Mouse (Mus musculus) heart, embryonic 11.5 days (tissue): ENCODE measurements around the gene Cpa5. TPM values are rescaled to one million over a fixed set of nuclear protein-coding genes. Genes with fewer than 3 reads are reported as not detected.

Experiments
- ATAC-seq: fragments of 200-750 bp; cut with Nextera tagmentation; replicated peaks from 2 replicates; pipeline ENCODE4 v1.8.0; 2017; ENCODE audit warnings: moderate library complexity; ENCODE audit not compliant: insufficient number of reproducible peaks, low FRiP score, low TSS enrichment
- H3K27ac ChIP-seq: fragments of 300-500 bp; sonication (generic); 2 replicates; pipeline ENCODE4 v1.5.1; 2014; ENCODE audit warnings: mild to moderate bottlenecking, low read depth, low read length
- H3K27me3 ChIP-seq: fragments of 300-500 bp; sonication (generic); 2 replicates; pipeline ENCODE4 v1.6.1; 2014; ENCODE audit warnings: mild to moderate bottlenecking, low read length, mixed read lengths; ENCODE audit not compliant: control insufficient read depth, insufficient read depth
- H3K36me3 ChIP-seq: fragments of 300-500 bp; sonication (generic); 2 replicates; pipeline ENCODE4 v1.6.1; 2014; ENCODE audit warnings: mild to moderate bottlenecking, low read length, moderate library complexity, mixed read lengths; ENCODE audit not compliant: control insufficient read depth, insufficient read depth
- H3K4me1 ChIP-seq: fragments of 300-500 bp; sonication (generic); 2 replicates; pipeline ENCODE4 v1.6.1; 2014; ENCODE audit warnings: low read length; ENCODE audit not compliant: control insufficient read depth, insufficient read depth
- H3K4me2 ChIP-seq: fragments of 300-500 bp; sonication (generic); 2 replicates; pipeline ENCODE4 v1.6.1; 2014; ENCODE audit warnings: mild to moderate bottlenecking, moderate library complexity
- H3K4me3 ChIP-seq: fragments of 300-500 bp; sonication (generic); 2 replicates; pipeline ENCODE4 v1.5.1; 2014; ENCODE audit warnings: low read depth, low read length
- H3K9ac ChIP-seq: fragments of 300-500 bp; sonication (generic); 2 replicates; pipeline ENCODE4 v1.6.1; 2014; ENCODE audit warnings: mild to moderate bottlenecking, low read depth, low read length, moderate library complexity
- H3K9me3 ChIP-seq: fragments of 300-500 bp; sonication (generic); replicated peaks from 2 replicates; pipeline ENCODE4 v1.6.1; 2016; ENCODE audit warnings: low read length; ENCODE audit not compliant: control insufficient read depth
- WGBS: fragments of 180-500 bp; shearing (Covaris S2); extraction: QIAGEN DNeasy Blood & Tissue Kit; methylation state at CpG from one replicate; pipeline ENCODE4 v1.1.7; 2014; ENCODE audit not compliant: insufficient replicate concordance; 5-methylcytosine and 5-hydroxymethylcytosine counted together
- polyA plus RNA-seq: library from polyadenylated mRNA; unstranded; fragments of >200 nt; fragmentation: Nextera tagmentation; extraction: Ambion mirVana; gene quantifications from 2 replicates; pipeline ENCODE4 v1.2.1, GENCODE M21; 2014

Gene Cpa5
- polyA plus RNA-seq, 1 experiment from 2014 or later, result 1.4 TPM

DNA sequence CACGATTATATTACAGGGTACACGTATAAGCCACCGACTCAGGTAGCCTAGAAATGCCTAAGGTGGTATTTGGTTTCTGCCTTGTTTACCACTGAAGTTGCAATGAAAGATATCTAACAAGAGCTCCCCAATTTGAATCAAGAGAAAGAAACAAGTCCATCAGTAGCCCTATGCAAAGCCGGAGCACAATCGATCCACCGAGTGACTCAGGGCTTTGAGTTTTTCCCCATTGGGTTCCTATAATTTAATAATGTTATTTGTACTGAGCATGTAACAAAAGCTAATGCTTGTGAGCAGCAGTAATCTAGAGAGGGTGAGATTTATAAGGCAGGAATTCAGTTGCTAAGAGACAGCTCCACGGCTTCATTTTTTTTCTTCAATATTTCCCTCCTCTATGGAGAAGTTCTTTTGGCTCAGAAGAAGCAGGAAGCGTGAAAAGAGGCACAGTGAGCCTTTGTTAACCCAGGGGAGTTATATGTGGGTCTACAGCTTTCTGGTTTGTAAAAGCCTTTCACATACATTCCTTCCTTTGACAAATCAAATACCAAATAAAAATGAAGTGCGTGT, 64.0 kb downstream of the Cpa5 start:
- peaks cover 39% of the 10 kb centered on the region for H3K4me1 ChIP-seq
- H3K27ac ChIP-seq, result peak overlapping the region; percentile 81
- no peaks in the 10 kb centered on the region for H3K27me3 ChIP-seq
- H3K9ac ChIP-seq, result no peak overlapping the region
- H3K36me3 ChIP-seq, result no peaks in the 10 kb centered on the region
- H3K9me3 ChIP-seq, result no peaks in the 10 kb centered on the region
- no peak overlapping the region for H3K4me2 ChIP-seq
- ATAC-seq, result no peak
- 66% methylated on average over 9 of the region's 9 CpGs for whole genome bisulfite sequencing
- H3K4me3 ChIP-seq, result no peak overlapping the region

DNA sequence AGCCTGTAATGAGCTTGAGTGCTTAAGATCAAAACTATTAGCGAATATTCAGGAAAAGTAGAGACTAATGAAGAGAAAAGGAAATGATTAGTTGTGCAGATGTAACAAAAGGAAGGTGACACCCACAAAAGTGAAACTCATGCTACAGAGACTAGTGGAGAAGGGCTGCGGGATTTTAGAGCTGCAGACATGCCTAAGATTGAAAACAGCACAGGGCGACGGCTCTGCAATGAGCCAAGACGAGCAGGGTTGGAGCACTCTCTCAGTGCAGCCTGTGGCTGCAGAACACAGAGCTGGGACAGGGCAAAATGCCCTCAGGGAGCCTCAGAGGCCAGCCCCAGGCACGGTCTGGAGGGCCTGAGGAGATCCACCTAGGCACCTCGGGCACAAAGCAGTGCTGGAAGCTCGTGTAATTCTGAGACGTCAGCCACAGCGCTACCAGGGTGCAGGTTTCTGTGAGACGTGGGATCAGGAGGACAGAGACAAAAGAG, 64.5 kb downstream of the Cpa5 start:
- no peak overlapping the region for H3K4me3 ChIP-seq
- H3K27me3 ChIP-seq, result no peaks in the 10 kb centered on the region

DNA sequence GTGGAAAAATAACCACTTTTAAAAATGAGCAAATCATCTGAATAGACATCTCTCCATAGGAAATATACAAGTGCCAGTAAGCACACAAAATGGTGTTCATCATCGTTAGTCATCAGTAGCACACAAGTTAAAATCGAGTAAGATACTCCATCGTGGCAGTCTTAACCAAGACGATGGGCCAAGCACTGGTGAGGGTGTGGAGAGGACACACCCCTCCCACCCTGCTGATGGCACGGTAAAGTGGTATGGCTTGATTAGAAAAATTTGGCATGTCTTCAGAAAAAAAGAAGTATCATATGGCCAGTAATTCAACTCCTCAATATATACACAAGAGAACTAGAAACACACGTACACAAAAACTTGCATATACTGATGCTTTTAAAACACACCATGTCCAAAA, 65.7 kb downstream of the Cpa5 start:
- H3K4me3 ChIP-seq, result no peak overlapping the region
- no peak overlapping the region for H3K9ac ChIP-seq
- no peak overlapping the region for H3K4me2 ChIP-seq
- 80% methylated on average over 6 of the region's 6 CpGs for WGBS
- no peak overlapping the region for H3K27ac ChIP-seq
- no peak for ATAC-seq
- H3K27me3 ChIP-seq, result no peaks in the 10 kb centered on the region
- H3K4me1 ChIP-seq, result peaks cover 39% of the 10 kb centered on the region
- no peaks in the 10 kb centered on the region for H3K9me3 ChIP-seq
- H3K36me3 ChIP-seq, result no peaks in the 10 kb centered on the region

More for the DNA sequence above, 64.5 kb downstream of the Cpa5 start:
- Histone ChIP-seq H3K4me1 (peaks cover 39% of the 10 kb centered on the region), H3K27ac (peak overlapping the region; percentile 81), H3K9ac (peak overlapping the region; percentile 6), H3K4me2 (peak overlapping the region; percentile 14), H3K36me3 (no peaks in the 10 kb centered on the region), H3K9me3 (no peaks in the 10 kb centered on the region)
- WGBS, result 26% methylated on average over 11 of the region's 11 CpGs
- no peak for ATAC-seq

DNA sequence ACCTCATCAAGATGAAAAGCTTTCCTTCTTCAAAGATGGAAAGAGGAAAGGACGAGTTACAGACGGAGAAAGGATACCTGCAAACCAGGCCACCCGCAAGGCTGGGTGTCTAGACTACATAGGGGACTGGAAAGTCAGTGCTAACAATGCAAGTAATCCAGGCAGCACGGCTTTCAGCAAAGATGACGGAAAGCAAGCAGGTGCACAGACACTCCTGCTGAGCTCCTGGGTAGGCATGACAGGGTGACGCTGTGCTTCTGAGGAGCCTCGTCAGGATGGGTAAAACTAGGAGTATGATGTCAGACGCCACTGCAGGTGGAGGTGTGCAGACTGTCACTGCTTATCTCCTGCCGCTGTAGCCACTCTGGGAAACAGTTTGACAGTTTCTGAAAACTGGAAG, 66.8 kb downstream of the Cpa5 start:
- Histone ChIP-seq H3K4me2 (no peak overlapping the region), H3K27me3 (no peaks in the 10 kb centered on the region), H3K27ac (no peak overlapping the region), H3K9ac (no peak overlapping the region), H3K36me3 (no peaks in the 10 kb centered on the region), H3K4me3 (no peak overlapping the region), H3K9me3 (no peaks in the 10 kb centered on the region), H3K4me1 (peaks cover 40% of the 10 kb centered on the region)
- WGBS, result 63% methylated on average over 9 of the region's 9 CpGs
- ATAC-seq, result no peak

DNA sequence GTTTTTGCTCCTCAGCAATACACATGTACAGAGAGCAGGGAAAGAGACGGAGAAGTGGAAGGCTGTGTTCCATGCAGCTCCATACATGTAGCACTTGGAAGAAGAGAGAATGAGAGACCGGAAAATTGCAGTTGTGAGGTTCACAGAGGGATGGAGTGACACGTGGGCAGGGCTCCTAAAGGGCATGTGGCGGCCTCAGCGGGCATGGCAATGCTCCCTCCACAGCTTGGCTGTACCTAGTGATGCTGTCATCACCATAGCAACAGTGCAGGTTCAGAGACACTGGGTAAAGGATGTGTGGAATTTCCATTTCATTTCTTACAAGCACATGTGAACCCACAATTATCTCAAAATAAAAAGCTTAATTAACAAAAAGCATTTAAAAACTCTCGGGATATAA, 67.7 kb downstream of the Cpa5 start:
- no peak overlapping the region for H3K9ac ChIP-seq
- WGBS, result 81% methylated on average over 6 of the region's 6 CpGs
- H3K36me3 ChIP-seq, result no peaks in the 10 kb centered on the region
- no peak for ATAC-seq
- H3K4me2 ChIP-seq, result no peak overlapping the region
- 0 out of 2 replicates have a peak overlapping the region, but pooled peaks have one; percentile 4 for H3K27ac ChIP-seq
- no peaks in the 10 kb centered on the region for H3K9me3 ChIP-seq
- no peaks in the 10 kb centered on the region for H3K27me3 ChIP-seq
- H3K4me3 ChIP-seq, result no peak overlapping the region
- peaks cover 38% of the 10 kb centered on the region for H3K4me1 ChIP-seq

DNA sequence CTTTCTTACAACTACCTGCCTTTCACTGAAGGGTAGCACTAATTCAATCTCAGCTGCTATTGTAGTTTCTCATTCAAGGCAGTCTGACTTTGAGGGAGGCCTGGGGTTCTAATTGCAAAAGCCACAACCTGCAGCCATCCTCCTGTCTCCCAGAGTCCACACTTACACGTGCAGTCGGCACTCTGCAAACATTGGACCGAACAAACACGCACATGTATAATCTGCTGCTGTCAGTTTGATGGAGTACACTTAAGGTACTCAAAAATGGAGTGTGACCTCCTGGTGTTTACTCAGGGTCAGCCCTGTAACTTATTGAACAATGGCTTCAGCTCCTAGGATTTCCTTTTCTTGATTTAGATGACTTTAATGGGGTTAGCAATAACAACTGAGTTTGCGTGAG, 68.8 kb downstream of the Cpa5 start:
- Histone ChIP-seq H3K4me2 (no peak overlapping the region), H3K4me1 (peaks cover 28% of the 10 kb centered on the region), H3K4me3 (no peak overlapping the region), H3K9me3 (no peaks in the 10 kb centered on the region), H3K36me3 (no peaks in the 10 kb centered on the region), H3K27me3 (no peaks in the 10 kb centered on the region), H3K9ac (no peak overlapping the region), H3K27ac (no peak overlapping the region)
- 40% methylated on average over 5 of the region's 5 CpGs for WGBS
- no peak for ATAC-seq

DNA sequence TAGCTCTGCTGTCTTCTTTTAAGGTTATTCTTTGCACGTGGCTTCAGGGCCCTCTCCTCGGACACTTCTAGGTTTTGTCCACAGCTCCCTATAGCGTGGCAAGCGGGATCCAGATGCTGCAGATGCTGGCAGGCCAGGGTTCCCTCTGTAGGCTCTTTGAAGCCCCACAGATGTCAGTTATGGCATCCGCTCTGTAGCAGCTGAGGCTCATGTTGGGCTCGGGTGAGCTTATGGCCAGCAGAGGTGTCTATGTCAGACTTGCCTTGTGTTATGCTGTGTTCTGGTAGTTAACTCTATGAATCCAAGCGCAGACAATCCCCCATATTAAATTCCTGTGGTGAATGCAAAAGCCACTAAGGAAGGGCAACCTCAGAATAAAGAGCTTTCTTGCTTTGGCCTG, 69.6 kb downstream of the Cpa5 start:
- H3K4me2 ChIP-seq, result no peak overlapping the region
- no peak overlapping the region for H3K4me3 ChIP-seq
- H3K36me3 ChIP-seq, result no peaks in the 10 kb centered on the region
- WGBS, result 68% methylated on average over 7 of the region's 7 CpGs
- no peak overlapping the region for H3K9ac ChIP-seq
- ATAC-seq, result no peak
- no peak overlapping the region for H3K27ac ChIP-seq
- no peaks in the 10 kb centered on the region for H3K27me3 ChIP-seq
- H3K9me3 ChIP-seq, result no peaks in the 10 kb centered on the region
- peaks cover 21% of the 10 kb centered on the region for H3K4me1 ChIP-seq

Other genes starting within 250 kb of the Cpa5 start
- gene Zc3hc1, start 220.0 kb upstream of the Cpa5 start, polyA plus RNA-seq, result 49.1 and 54.6 TPM in 2 replicates
- gene Klhdc10, start 209.1 kb upstream of the Cpa5 start, polyA plus RNA-seq, result 24.9 and 28.2 TPM in 2 replicates
- gene Tmem209, start 101.2 kb upstream of the Cpa5 start, polyA plus RNA-seq, result 29.3 and 30.9 TPM in 2 replicates
- gene Ssmem1, start 101.2 kb upstream of the Cpa5 start, polyA plus RNA-seq, result 0.62 TPM in 1 of 2 replicates, not detected in the other
- 8.3 and 11.7 TPM in 2 replicates for gene Cpa2, start 69.4 kb upstream of the Cpa5 start, polyA plus RNA-seq
- 2.4 TPM in 2 replicates for gene Cpa4, start 42.6 kb upstream of the Cpa5 start, polyA plus RNA-seq
- 2.4 and 2.5 TPM in 2 replicates for gene Cpa1, start 28.2 kb downstream of the Cpa5 start, polyA plus RNA-seq
- gene Cep41, start 82.7 kb downstream of the Cpa5 start, polyA plus RNA-seq, result 10.9 and 11.0 TPM in 2 replicates
- gene Mest, start 112.5 kb downstream of the Cpa5 start, polyA plus RNA-seq, result 4,075 and 4,306 TPM in 2 replicates